Mouse (Mus musculus) retina, embryonic 14.5 days (tissue): ENCODE results near the gene Scarb2.

Experiments
- DNase-seq: peaks from one replicate; pipeline ENCODE4 v3.0.0-alpha.2; 2015; ENCODE audit warnings: low spot score

The Scarb2 gene

DNA sequence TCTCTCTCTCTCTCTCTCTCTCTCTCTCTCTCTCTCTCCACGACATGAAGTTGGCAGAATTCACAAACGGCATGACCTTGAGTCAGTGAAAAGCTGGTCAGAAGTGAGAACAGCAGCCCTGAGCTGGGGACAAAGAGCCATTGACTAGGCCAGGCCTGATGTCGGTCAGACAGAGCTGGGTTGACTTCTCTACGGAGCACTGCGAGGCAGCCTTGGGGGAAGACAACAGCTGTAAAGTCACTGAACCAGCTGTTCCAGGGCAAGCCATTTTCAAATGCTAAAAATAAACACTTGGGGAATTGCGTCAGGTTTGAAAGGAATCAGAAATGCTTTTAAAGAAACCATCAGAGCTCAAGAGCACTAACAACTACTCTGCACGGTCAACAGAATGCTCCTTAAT lies 13.2 kb downstream of the Scarb2 start:
- peak; percentile 27 for DNase-seq

DNA sequence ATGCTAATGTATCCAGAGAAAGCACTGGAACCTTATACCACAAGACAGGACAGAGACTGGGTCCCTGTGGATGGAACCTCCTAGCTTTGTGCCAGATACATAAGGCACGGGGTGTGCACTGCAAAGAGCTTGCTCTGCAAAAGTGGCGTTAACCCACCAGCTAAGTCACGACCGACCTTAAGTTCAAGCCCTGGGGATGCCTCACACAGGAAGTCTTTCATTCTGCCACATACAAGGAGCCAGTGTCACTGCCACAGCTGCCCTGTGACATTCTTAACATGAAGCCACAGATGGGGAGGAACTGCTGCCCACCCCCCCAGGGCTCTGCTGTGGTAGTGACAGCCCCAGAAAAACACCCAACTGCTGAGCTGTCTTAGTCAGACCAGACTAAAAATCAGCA lies 15.9 kb downstream of the Scarb2 start:
- no peak for DNase-seq

DNA sequence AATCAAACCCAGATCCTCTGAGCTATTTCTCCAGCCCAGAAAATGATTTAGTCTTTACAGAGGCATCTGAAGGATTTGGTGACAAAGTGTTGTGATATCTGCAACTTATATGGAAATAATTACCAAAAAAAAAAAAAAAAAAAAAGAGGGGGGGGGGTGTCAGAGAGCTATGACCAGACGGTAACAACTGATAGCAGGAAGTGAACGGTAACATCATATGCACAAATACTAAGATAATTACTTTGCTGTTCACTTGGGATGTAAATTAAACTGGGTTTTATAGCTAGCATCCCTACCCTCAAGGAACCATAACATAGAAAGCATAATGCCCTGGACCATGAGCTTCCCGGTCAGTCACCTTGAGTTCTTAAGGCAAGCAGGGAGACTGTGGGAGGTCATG lies 16.3 kb downstream of the Scarb2 start:
- DNase-seq = no peak

DNA sequence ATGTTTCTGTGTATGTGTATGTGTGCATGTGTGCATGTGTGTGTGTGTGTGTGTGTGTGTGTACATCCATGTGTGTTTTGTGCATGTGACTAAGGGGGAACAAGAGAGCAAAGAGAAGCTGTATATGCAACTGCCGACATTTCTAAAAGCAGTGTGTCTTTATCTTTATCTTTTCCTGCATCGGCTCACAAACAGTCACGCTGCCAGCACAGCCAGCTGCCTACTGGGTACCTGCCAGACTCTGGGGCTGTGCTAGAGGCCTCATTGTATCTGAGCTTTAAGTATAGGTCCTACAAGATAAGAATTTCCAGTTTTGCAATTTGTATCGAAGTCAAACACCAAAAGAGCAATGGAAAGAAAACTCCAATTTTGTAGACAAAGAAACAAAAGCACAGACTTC lies 17.1 kb downstream of the Scarb2 start:
- no peak for DNase-seq

DNA sequence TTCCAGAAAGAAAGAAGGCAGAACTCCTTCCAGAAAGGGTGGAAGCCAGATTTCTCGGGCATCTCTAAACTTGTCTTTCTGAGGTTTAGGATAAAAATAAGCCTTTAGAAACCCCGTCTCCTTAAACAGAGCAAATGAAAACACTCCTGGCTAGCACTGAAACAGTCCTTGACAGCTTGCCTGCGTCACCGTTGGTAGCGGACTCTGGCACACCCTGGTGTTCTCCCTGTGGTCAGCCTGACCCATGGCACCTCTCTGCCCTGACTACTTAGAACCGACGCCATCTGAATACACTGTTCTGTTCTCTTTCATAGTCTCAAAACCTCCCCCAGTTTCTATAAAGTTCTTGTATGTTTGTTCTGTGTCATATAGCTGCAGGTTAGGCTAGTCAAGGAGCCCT lies 17.7 kb downstream of the Scarb2 start:
- no peak for DNase-seq

DNA sequence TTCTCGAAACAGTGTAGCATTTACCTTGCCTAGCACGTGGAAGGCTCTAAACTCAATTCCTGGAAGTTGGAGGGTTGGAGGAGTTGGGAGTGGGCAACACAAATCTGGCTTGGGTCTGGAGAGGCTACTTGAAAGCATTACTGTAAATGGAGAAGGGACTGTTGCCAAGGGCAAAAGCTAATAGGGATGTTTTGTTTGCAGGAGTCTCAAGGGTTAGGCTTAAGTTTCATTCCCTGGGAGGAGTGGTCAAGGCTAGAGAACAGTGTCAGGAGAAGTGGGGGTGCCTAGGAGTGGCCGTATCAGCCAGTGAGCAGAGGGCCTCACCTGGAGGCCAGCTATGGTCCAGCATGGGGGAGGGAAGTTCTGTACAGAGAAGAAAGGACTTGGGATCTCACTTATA lies 18.2 kb downstream of the Scarb2 start:
- no peak for DNase-seq

DNA sequence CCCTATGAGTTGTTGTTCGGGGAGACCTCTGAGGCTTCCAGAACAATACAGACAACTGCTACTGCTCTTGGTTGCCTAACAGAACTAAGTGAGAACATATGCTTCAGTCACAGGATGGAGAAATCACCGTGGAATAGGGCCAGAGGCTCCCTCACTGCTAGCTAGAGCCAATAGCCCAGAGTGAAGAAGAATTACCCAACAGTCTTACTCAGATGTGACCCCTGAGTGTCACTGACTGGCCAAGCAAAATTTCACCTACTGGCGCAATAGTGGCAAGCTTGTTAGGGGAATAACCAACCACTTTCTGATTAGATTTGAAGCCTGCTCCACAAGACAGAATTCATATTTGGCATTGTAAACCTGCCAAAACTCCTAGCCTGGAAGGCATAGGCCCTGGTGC lies 19.9 kb downstream of the Scarb2 start:
- DNase-seq = no peak

DNA sequence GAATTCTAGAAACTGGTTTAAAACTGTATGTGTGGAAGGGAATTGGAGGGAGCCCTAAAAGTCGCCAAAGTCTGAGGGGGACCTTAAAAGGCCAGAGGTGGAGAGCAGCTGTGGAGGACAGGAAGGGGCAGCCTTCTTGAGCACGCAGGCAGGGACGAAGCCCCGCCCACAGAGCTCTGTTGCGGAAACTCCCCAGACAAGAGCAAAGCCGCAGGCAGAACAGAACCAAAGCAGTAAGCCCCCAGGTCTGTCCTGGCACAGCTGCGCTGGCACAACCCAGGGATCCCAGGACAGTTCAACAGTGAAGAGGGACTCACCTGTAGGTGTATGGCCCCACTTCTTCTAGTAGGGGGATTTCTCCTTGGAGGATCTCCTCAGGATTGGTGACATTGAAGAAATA lies 21.8 kb downstream of the Scarb2 start:
- DNase-seq = no peak

DNA sequence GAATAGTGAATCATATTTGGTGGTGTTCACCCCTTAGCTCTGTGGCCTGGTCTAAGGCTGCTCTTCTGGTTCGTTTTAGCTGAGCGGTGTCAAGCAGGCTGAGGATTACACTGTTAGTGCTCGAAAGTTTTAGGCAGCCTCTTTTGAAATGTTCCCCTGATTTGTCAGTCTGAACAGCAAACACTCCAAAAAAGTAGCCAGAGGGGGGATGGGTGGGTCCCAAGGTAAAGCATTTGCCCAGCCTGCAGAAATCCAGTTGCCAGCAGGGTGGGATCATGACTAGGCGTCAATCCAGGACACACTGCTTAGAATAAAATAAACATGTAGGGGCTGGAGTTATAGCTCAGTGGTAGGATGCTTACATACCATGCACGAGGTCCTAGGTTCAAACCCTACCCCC lies 33.8 kb downstream of the Scarb2 start:
- DNase-seq = no peak

DNA sequence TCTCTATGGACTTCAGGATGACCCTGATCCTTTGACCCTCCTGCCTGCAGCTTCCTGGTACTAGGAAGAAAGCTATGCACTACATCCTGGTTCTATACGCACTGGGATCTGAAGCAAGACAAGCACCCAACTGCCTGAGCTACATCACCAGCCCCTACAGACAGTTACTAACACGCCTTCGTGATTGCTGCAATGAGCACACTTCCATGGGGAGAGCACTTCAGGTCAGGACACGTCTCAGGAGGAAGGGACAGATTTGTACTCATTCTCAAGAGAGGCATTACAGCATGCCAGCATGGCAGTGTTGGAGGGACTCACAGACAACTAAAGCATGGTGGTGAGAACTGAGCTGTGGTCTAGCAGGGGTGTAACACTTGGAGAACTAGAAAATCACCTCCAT lies 35.1 kb downstream of the Scarb2 start:
- DNase-seq = no peak

DNA sequence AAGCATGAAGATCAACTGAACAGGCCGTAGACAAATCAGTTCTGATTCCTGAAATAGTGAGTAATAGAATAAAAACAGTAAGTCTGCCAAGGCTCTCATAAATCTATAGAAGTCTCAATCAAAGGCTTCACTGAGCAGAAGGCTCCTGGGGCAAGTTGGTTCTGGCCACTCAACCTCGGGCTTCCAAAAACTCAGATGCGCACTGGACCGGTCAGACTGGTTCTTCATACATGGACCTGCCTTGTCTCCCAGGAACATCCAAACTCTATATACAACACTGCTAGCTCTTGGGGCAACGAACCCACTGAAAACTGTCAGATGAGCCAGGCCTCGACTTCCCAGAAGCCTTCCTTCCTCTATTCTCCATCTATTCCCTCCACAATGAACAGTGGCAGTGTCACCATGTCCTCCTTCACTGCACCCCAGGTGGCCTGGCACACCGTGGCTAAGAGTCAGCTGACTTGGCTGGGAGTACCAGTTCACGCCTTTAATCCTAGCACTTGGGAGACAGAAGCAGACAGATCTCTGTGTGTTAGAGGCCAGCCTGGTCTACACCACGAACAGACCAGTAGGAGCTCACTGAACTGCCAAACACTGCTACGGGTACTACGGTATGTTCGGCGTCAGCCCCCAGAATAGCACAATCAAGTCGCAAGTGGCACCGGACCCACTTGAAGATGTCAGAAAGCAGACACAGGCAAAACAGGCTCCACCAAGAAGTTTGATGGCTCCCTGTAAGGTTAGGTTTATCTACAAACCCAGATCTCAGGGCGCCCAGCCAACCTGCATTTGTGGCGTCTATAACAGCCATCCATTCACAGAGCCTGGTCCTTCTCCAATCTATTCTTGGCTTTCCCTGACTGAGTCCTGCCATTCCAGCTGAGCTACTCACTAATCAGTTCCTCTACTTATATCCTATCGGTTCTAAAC lies 37.2 kb downstream of the Scarb2 start:
- no peak for DNase-seq

DNA sequence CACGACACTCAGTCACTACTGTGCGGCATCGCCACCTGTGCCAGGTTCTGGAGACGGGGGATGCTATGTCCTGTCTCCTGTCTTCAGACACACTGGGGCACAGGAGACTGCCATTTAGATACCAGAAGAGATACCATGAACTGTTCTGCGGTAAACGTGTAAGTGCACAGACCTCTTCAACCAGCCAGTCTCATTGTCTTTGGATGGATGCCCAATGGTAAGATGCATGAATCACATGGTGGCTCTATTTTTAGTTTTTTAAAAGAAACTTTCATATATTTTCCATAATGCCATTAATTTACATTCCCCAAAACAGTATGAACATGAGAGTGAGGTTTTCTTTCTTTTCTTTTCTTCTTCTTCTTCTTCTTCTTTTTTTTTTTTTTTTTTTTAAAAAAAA lies 38.4 kb downstream of the Scarb2 start:
- DNase-seq = no peak

DNA sequence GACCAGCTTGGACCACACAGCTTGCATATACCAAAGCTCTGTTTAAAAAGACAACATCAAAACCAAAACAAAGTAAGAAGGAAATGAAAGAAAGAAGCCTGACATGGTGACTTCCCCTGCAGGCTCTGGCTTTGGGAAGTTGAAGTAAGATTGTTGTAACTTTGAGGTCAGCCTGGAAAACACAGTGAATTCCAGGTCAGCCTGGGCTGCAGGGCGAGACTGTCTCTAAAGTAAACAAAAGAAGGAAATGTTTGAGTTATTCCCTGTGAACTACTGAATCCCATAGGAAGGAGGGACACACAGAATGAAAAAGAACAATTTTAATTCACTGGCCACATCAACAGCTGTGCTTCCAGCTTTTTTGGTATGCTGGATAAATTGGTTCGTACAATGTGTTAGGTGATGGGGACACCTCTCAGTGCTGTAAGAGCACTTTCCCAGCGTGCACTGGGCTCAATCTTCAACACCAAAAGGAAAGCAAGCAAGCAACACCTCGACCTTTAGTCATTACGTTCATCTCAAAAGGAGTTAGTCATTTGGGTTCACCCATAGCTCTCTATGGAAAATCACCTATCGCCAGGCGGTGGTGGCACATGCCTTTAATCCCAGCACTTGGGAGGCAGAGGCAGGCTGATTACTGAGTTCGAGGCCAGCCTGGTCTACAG lies 39.4 kb downstream of the Scarb2 start:
- no peak for DNase-seq

DNA sequence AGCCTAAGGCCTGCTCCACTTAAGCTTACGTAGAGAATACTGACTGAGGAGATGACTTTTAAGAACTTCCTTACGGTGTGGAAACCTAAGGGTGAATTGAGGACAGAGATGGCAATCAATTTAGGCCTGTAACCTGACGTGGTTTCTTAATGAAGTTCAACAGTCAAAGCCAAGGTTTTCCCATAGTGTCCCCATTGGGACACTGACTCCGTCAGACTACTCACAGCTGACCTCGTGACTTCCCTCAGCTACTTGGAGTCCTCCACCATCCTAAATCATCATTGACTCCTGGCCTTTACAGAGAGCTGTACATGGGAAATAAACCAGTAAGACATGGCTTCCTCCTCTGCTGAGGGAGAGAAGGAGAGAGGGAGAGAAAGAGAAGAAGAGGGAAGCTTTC lies 41.1 kb downstream of the Scarb2 start:
- DNase-seq = no peak

DNA sequence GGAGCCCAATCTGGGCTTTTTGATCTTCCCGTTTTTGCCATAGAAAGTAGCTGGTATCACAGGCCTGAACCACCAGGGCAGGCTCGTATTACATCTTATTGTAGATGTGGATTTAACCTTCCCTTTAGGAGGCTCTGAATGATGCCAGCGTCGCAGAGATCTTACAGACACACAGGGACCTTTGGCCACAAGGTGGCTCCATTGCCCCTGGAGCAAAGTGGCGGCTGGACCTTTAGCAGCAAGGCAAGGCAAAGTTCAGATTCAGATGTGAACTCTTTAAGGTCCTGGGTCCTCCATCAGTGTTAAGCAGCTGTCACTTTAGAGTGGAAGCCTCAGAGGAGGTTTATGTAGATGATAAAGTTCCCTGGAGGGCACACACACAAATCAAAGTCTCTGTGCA lies 45.3 kb downstream of the Scarb2 start:
- peak; percentile 75 for DNase-seq

DNA sequence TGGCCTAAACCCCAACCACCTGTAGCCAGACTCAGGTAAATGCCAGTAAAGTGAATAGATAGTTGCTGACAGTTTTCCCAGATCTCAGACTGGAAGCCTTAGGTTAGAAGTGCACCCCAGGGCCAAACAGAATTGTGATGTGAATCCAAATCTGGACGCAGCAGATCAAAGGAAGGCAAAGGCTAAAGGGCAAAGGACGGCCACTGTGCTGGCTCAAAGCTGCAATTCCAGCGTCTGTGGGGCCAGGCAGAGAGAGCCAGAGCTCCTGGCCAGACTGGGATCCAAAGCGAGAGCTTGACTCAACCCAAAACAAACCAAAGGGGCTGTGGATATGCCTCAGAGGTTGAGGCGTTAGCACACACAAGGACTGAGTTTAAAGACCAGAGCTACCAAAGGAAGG lies 47.9 kb downstream of the Scarb2 start:
- no peak for DNase-seq

DNA sequence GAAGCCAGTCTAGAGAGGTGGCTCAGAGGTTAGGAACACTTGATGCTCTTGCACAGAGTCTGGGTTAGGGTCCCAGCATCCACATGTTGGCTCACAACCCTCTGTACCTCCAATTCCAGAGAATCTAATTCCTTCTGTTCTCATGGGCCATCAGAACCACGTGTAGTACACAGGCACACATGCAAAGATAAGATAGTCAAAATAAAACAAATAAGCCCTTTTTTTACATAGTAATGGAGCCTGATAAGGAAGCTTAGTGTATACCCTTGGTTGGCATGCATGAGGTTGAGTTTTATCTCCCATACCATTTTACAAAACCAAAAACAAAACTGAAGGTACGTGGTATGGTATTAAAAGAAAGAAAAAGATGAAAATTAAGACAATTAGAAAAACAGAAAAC lies 49.2 kb downstream of the Scarb2 start:
- DNase-seq = no peak

DNA sequence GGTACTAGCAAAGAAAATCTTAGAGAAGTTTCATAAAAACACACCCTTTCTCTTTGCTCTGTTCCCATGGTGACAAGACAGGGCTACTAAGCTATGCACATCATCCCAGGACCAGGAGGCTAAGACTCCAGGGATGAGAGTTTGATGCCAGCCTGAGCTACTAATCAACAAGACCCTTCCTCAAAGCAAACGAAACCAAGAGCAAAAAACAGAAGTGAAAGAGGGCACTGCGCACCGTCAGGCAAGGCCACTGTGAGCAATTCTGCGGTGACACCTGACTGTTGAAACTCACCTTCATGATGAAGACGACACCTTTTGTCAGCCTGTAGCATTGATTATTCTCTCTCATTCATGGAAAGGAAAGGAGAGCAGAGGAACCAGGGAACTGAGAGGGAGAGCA lies 53.8 kb downstream of the Scarb2 start:
- DNase-seq = no peak

DNA sequence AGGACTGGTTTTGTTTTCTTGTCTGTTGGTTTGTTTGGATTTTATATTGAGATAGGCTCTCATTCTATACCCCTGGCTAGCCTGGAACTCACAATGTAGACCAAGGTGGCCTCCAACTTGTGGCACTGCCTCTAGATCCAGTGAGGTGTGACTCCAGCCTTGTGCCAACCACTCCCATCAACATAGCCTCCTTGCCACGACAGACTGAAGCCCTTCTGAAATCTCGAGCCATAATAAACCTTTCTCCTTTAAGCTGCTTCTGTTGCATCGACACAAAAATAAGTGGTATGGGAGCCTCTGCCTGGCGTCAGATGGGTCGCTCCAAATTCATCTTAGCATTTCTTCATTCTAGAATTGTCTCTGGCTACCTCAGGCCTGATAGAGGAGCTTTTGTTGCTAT lies 59.9 kb downstream of the Scarb2 start:
- no peak for DNase-seq

DNA sequence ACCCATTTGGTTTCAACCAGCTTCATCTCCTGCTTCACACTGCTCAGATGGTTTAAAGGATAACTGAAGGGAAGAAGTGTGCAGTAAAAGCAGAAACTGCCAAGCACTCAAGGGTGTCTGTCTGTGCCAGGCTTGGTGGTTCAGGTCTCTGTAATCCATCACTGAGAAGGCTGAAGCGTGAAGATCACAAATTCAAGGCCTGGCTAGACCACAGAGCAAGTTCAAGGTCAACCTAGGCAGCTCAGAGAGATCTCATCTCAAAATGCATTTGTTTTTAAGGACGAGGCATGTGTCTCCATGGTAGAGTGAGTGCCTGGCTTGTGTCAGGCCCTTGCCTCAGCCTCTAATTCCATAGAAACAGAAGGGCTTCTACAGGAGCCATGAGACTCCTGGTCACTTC lies 61.6 kb downstream of the Scarb2 start:
- DNase-seq = no peak

DNA sequence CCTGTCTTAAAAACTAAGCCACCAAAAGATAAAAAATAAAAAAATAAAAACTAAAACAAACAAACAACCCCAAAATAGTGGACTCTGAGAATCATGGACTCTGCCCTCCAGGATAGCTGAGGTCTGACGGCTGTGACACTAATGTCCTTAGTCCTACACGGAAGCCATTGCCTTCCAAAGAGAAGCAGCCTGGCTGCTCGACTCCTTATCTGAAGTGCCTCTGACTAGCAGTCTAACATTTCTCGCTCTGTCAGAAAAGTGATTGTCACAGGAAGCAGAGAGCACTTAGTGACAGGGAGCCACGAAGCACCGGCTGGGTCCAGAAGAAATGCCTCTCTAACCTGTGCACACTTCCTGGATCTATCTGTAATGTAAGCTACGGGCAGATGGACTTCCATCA lies 63.7 kb downstream of the Scarb2 start:
- DNase-seq = no peak

DNA sequence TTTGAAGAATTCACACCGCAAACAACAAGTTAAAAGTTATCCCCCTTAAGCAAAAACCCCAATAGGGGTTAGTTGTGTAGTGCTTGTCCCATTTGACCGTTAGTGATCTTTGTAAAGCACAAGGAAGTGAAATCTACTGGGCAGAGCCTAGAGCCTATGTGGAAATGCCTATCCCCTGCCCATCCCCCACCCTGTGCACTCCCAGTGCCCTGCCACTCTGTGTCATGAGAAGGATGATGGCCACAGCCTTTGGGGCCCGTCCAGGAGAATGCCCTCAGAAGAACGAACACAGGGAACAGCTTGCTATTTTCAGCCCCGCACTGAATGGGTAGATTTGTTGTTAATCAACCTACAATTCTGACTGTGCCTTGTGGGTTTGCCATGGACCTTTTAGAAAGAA lies 65.1 kb downstream of the Scarb2 start:
- no peak for DNase-seq

DNA sequence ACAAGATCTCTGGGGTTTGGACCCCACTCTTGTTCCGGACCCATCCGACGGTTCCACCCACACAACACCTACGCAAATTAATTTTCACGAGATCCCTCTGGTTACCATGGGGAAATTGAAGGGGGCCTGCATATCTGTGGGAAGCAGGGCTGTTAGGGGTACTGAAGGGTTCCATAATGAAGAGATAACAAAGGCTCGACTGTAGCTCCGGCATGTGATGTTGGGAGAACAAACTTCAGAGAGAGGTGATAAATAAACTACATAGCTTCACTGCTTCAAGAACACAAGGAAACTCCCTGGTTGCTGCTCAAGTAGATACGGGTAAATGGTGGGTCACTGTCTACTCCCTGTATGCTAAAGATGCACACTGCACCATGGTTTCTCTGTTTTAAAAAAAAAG lies 68.1 kb downstream of the Scarb2 start:
- no peak for DNase-seq
